Mouse (Mus musculus) left cerebral cortex, postnatal 14 days (tissue): ENCODE results near the gene Gps2. TPM values are rescaled to one million over a fixed set of nuclear protein-coding genes. Genes with fewer than 3 reads are reported as not detected.
A peak's percentile ranks its signal among the peaks of the same experiment; 100 is the strongest.
"Not testable (repeated sequence)": the region's sequence is repeated elsewhere in the genome, so short reads cannot be mapped to it uniquely, and the experiment has no call there.

ENCODE experiments used
- DNase-seq, 2 experiments: peaks; one replicate each; pipeline ENCODE4 v3.0.0; 2021 to 2022; ENCODE audit warnings: low spot score in 2 of 2, mixed read lengths in 1 of 2
- intact Hi-C: fragments of 180-260 bp; cut with DNase I; formaldehyde crosslinking; loops from one replicate; pipeline ENCODE4 v1.15.1; 2025
- total RNA-seq, 2 experiments: library from RNA; stranded (reverse); gene quantifications; 2 replicates each; pipeline ENCODE4 v1.2.3; 2021

Gps2 gene
- total RNA-seq, 2 experiments from 2014 or later = 24.9 to 26.0 TPM

DNA sequence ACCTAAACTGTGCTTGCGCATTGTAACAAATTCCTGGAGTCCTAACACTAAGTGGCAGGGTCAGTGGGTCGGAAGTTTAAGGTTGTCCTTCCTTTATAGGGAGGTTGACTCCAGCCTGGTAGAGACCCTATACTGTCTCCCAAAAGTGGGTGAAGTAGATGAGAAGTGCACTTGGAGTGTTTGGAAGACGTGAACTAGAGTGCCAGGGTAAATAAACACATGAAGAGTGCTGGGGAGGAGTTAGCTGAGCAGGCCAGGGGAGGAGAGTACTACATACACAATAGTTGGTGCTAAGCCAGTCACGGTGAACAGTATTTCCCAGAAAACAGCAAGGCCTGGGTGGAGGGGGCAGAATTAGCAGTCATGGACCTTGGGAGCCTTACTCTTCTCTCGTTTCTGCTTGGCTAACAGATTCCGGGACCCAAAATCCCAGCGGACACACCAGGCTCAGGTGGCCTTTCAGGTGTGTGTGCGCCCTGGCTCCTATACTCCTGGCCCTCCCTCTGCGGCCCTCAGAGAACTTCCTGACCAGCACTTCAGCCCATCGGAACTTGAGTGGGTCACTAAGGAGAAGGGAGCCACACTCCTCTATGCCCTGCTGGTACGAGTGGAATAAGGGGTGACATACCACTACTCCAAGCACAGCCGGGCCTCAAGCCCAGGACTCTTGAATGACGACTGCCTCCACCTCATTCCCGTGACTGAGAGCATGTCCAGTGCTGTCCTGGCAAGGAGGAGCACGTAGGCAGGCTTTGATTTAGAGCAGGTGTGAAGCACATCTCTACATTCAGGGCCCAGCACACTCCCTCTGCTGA is 765 bp upstream of the Gps2 start:
- intact Hi-C loops = loop anchor here (5.0 kb wide), 1 partner anchor 241 kb away; the partner anchor contains the start of gene Eif4a1
- DNase-seq = no peak

DNA sequence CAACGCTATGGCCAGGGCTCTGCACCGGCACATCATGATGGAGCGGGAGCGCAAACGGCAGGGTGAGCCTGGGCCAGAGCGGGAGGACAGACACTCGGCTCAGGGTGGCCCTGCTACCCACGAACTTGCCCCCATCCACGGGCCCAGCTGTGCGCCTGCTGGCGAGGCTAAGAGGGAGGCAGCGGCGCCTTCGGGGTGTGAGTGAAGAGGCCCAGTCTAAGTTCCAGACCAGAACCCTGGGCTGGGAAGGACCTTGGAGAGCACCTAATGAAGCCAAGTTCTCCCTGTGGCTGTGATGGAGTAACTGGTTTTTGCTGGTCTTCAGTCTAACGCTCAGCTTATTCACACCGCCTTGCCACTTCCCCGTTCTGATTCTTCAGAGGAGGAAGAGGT is 680 bp downstream of the Gps2 start:
- no peak for DNase-seq
- intact Hi-C loops = loop anchor here (5.0 kb wide), 1 partner anchor 242 kb away; the partner anchor contains the start of gene Eif4a1

DNA sequence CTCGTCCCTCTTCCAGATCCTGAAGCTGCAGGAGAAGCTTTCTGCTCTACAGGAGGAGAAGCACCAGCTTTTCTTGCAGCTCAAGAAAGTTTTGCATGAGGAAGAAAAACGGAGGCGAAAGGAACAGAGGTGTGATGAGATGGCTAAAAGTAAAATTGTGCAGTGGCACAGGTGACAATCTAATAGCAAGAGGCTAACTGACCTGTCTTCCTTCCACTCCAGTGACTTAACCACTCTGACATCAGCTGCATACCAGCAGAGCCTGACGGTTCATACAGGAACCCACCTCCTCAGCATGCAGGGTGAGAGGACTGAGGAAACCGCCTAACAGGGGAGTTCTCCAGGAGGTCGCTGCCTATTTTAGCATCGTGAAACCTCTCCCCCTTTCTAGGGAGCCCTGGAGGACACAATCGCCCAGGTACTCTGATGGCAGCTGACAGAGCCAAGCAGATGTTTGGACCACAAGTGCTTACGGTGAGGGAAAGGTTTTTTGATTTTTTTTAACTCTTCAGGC is 1.3 kb downstream of the Gps2 start:
- intact Hi-C loops = loop anchor here (5.0 kb wide), 1 partner anchor 243 kb away; the partner anchor contains the start of gene Eif4a1
- DNase-seq = no peak

DNA sequence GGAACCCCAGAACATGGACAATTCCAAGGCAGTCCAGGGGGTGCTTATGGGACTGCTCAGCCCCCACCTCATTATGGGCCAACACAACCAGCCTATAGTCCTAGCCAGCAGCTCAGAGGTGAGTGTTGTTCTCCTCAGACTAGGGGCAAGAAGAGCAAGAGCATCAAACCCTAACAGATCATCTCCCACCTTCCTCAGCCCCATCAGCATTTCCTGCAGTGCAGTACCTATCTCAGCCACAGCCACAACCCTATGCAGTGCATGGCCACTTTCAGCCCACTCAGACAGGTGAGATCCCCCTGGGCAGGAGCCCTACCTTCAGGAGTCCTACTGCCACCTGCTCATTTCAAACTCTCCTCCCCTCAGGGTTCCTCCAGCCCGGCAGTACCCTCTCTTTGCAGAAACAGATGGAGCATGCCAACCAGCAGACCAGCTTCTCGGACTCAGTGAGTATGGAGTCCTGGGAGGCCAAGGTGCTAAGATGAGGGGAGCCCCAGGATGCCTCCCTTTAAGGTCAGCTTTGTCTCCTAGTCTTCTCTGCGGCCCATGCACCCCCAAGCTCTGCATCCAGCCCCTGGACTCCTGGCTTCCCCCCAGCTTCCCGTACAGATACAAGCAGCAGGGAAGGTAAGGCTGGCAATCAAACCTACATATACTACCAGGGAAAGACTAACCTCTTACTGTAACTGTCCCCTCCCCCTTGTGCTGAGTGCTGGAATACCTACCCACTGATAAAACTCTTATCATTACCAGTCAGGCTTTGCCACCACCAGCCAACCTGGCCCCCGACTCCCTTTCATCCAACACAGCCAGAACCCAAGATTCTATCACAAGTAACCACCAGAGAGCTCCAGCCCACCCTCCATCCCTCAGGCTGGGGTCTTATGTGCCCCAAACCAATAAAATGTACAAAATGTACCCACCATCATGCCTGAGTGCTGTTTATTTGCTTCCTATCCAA is 2.3 kb downstream of the Gps2 start:
- no peak for DNase-seq
- intact Hi-C loops = no loop called here

DNA sequence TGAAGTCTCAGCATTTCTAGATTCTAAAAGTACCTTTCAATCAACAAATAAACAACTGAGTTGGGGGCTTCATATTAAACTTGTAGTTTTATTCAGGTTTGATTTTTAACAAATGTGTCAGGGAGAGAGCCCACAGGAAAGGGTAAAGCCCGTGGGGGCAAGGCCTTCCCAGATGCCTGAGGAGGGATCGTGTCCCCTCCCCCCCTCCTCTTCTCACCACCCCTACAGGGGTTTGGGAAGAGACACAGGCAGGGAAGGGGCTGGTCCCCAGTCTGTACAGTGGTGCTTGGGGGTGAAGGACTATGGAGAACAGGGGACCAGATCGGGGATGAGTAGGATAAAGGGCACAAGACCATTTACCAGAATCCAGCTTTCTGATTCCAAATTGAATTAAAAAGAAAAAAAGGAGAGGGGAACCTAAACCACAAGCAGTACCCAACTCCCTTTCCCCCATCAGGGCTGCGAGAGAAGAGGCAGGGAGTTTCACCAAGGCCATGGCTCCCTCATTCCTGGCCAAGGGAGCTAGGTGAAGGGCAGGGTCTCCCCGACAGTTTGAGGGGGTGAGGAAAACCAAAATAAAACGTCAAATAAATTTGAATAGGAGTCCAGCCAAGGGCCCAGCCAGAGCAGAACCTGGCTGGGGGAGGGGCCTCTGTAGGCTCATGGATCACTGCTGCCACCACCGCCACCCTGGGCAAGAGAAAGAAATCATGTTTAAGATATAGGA is 3.1 kb downstream of the Gps2 start:
- intact Hi-C loops, DNase-seq: not testable (repeated sequence)

DNA sequence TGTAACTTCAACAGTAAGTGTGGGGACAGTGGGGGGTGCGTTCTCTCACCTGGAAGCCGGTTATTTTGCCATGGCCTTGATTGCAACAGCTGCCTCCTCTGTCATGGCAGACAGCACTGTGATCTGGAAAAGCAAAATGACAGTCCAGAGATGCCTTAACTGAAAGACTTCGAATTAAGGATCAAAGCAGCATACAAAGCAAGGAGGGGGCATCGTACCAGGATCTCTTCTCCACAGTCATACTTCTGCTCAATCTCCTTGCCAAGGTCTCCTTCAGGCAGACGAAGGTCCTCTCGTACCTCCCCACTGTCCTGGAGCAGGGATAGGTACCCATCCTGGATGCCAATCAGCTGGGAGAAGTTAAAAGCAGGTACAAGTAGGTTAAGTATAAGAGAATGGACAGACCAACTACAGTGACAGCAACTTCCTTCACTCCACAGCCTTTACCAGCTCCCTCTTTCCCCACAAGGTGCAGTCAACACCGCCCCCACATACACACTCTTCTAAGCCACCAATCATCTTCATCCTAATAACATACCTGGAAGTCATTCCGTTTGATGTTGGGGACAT is 3.8 kb downstream of the Gps2 start:
- intact Hi-C loops = no loop called here
- DNase-seq = no peak

DNA sequence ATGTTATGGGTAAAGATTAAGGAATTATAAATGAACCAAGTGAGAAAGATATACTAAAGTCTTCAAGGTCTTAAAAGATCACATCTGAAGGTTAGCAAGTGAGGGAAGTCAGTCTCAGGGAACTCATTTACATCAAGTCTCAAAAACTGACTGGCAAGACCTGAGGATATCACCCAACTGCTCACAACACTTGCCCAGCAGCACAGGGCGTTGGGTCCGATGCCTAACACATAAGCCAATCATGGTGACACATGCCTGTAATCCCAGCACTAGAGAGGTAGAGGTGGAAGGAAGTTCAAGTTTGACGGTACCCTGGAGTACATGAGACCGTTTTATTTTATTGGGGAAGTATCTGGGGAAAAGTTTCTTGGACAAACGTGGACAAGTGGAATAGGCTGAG is 4.4 kb downstream of the Gps2 start:
- intact Hi-C loops = no loop called here
- no peak for DNase-seq

DNA sequence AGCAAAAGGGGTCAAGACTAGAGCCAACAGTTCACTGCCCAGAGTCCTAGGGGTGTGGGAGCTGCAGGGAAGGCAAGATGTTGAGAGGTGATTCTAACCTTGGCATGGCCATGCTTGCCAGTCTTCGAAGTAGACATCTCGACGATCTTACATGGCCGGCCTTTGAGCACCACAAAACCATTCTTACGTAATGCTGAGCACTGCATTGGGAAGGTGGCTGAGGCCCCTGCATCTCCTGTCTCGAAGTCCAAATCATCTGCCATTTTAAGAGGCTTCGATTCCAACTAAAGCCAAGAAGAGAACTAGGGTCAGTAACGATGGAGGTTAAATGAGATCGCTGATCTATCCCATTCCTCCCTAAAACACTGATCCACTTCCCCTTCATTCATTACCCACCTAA is 5.4 kb downstream of the Gps2 start:
- intact Hi-C loops = no loop called here
- no peak for DNase-seq

DNA sequence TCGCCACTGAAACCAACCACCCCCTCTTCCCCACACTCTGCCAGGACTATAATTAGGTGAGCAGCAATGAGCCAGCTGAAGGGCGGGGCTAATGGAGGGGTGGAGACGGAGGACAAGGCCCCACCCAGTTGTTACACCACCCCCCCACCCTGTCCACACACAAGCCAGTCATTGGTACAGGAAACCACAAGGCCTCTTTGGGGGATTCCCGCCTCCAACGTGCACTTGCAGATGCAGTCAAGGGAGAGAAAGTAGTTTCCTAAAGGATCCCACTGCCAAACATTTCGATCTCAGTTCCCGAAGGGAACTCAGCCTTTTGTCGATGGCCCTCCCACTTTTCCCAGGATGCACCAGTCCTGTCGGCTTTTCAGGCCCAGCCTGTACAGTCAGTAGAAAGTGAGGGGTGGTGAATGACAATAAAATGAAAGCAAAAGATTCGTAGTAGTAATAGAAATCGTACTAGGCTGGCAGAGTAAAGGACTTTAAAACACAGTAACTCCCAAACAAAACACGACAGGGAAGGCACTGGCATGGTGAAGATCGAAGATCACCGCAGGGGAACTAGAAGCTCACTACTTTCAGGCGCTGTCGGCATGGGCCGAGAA is 6.1 kb downstream of the Gps2 start:
- peak; percentile 35 to 52 for DNase-seq
- intact Hi-C loops = no loop called here

DNA sequence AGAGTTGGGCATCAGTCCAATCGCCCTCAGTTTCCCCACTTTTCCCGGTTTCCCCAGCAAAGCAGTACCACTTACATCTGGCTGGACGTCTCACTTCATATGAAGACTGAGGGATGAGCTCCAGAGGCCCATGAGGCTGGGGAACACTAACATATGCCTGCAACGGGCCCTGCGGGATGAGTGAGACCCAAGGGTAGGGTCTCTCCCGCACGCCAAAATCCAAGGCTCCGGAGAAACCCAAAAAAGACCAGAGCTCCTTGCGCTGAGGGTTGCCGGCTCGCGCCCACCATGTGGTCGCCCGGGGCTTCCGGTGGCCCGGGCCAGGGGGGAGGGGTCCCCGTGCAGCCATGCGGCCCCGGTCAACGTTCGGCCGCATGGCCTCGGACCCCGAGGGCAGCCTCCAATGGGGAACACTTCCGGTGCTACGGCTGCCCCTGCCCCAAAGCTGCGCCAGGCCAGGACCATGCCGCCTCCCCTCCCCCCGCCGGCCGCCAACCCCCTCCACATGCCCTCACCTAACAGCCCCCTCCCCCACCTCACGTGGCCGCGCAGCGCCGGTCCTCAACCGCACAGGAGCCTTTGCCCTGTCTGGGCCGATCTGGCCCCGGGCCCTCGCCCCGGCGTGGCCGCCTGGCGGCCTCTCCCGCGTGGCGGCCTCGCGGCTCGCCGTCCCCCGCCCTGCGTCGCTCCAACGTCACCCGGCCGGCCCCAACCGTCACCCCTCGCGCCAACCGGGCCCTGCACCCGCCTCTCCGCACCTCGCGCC is 6.8 kb downstream of the Gps2 start:
- intact Hi-C loops = no loop called here
- peak in 1 of 2 experiments; percentile 15 for DNase-seq

DNA sequence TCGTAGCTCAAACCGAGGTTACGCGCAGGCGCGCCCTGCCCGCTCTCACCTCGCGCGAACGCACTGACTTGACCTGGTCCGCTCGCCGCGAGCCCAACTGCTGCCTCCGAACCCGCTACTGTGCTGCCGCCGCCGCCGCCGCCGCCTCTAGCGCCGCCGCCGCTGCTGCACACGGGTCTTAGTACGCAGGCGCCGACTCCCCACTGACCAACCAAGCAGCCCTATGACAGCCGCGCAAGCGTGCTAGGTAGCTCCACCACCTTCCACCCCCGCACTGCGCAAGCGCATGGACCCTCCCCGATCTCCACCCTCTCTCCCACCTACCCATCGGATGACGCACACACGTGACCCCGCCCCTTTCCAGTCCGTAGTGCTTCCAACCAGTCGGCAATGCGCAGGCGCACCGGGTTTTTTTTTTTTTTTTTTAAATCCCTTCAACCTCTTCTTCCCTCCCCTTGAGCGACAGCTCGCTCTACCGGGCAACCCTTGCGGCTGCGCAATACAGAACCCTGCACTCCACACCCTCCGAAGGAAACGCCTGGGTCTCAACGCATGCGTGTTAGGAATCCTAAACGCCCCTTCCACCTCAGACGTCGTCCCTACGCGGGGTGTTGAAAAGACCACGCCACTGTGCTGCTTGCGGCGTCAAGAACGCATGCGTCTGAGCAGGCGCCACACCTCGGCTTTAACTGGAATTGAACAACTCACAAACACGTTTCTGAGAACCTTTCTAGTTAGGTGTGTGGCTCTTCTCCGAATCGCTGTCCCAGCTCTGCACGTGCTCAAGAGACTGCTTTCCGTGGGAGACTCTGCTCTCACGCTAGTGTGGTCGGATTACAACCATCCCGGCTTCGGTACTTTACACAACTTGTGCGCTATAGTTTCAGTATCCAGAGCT is 7.7 kb downstream of the Gps2 start, which contains the start of gene Eif5a:
Gene Eif5a, minus strand, starts transcription at position 845 of the 898 bp plus-strand sequence.
- peak; percentile 100 for DNase-seq
- intact Hi-C loops = no loop called here

DNA sequence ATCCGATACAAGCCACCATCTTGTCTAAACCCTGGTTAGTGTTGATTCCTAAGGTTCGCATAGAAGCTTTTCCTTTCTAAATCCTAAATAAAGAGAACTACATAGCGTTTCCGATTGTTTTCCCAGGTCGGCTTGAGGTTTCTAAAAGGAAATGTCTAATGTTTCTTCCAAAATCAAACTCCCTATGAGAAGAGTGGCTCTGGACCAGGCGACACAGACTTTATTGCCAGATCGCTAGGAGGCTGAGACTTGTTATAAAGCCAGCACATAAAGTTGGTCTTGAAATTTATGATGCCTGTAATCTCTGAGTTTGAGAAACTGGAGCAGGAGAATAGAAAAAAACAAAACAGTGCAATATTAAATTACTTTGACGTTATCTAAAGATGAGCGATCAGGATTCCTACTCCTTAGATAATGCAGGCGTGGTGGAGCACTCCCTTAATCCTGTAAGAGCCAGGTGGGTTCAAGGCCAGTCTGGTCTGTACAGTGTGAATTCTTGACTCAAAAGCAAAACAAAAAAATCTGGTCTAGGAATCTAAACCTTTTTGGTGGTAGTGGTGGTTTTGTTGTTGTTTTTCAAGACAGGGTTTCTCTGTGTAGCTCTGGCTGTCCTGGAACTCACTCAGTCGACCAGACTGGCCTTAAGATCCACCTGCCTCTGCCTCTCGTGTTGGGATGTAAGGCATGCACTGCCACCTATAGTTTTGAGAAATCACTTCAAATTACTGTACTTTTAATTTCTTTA is 8.5 kb downstream of the Gps2 start:
- intact Hi-C loops = no loop called here

DNA sequence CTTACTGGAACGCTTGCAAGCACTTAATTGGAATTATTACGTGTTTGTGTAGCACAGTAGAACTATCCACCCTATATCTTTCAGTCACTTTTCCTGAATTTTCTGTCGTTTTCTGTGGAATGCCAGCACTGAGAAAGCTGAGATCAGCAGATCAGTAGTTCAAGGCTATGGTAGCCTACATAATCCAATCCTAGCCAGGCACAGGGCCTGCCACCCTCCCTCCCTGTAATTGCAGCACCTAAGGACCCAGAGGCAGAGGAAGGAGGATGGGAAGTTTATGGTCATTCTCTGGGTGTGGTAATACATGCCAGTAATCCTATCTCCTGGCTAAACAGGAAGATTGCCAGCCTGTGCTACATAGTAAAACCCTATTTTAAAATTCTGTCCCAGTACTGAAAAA is 9.1 kb downstream of the Gps2 start:
- intact Hi-C loops = no loop called here
- no peak for DNase-seq

More for the DNA sequence above, 8.5 kb downstream of the Gps2 start:
- DNase-seq = no peak

DNA sequence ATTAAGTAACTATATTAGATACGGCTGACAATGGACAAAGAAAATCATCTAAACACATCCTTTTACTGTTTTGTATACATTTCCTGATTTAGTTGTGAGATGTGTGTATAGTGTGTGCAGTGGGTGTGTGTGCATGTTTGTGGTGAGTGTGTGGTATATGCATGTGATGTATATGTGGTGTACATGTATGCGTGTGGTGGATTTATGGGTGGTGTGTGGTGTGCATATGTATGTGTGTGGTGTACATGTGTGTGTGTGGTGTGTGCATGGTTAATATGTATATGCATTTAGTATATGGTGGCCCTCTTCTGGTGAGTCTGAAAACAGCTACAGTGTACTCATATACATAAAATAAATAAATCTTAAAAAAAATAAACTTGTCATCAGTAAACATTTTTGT is 13.8 kb downstream of the Gps2 start:
- intact Hi-C loops = no loop called here
- DNase-seq = no peak

DNA sequence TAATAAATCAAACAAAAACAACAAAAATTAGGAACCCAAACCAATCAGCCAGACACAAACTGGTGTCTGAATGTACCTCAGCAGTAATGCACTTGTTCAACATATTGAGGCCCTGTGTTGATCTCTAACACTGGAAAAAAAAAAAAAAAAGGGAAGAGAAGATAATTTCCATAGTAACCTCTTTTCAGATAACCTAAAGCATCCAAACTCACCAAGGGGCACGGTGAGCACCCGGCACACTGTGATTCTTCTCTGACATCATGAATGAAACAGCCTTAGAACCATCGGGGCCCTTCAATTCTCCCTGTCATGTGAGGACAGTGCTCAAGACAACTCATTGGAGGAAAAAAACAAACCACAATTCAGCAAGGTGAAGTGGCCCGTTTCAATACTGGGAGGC is 16.0 kb downstream of the Gps2 start:
- intact Hi-C loops = loop anchor here (5.0 kb wide), 1 partner anchor 283 kb away; the partner anchor contains the start of gene Slc16a11
- DNase-seq = no peak

DNA sequence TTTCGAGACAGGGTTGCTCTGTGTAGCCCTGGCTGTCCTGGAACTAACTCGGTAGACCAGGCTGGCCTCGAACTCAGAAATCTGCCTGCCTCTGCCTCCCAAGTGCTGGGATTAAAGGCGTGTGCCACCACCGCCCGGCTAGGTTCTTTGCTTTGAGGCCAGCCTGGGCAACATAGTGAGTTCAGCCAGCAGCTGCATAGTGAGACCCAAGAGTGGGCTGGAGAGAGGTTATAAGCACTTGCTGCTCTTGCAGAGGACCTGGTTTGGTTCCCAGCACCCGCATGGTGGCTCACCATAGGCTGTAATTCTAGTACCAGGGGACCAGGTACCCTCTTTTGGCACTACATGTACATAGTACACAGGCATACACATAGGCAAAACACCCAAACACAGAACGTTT is 16.5 kb downstream of the Gps2 start:
- intact Hi-C loops = loop anchor here (5.0 kb wide), 1 partner anchor 282 kb away; the partner anchor contains the start of gene Slc16a11
- not testable (repeated sequence) for DNase-seq
